Mouse (Mus musculus): ENCODE measurements around the gene ccdc198. TPM values are rescaled to one million over a fixed set of nuclear protein-coding genes. Genes with fewer than 3 reads are reported as not detected.
"Not testable (repeated sequence)": the region's sequence is repeated elsewhere in the genome, so short reads cannot be mapped to it uniquely, and the experiment has no call there.

The ccdc198 gene
- polyA plus RNA-seq (2015; fragmentation: Nextera tagmentation; extraction: Ambion mirVana), result 0.06 and 0.28 TPM in 2 replicates

- Histone ChIP-seq H3K4me1 (no peaks in the 10 kb centered on the region), H3K27me3 (replicated peaks) (no peaks in the 10 kb centered on the region), H3K4me2 (no peak within 1 kb of the TSS), H3K4me3 (no peak within 1 kb of the TSS), H3K9me3 (no peaks in the 10 kb centered on the region), H3K27ac (no peak within 1 kb of the TSS), H3K36me3 (replicated peaks) (no peaks in the 10 kb centered on the region), H3K9ac (no peak within 1 kb of the TSS)
- ATAC-seq (replicated peaks), result no peak
- 73% methylated on average over 5 of the region's 5 CpGs for WGBS
Observed at GRCm38 (mm10) chr14:49245126-49245714, at the start of gene ccdc198. Gene ccdc198 (minus strand): TSS chr14:49245474.

- 0 out of 2 replicates have a peak overlapping the region, but pooled peaks have one; percentile 23 for H3K27ac ChIP-seq
- H3K27me3 ChIP-seq (replicated peaks), result no peaks in the 10 kb centered on the region
- ATAC-seq (replicated peaks), result peak; percentile 75
- H3K4me2 ChIP-seq, result no peak overlapping the region
- H3K4me3 ChIP-seq, result no peak overlapping the region
- H3K9ac ChIP-seq, result no peak overlapping the region
- no peaks in the 10 kb centered on the region for H3K36me3 ChIP-seq (replicated peaks)
- H3K4me1 ChIP-seq, result peaks cover 12% of the 10 kb centered on the region; the same call in 1 of the 2 replicates
- H3K9me3 ChIP-seq, result no peaks in the 10 kb centered on the region
- WGBS, result 11% methylated on average over 4 of the region's 4 CpGs
Observed at GRCm38 (mm10) chr14:49293802-49294449, 48.7 kb upstream of the ccdc198 start.

- Histone ChIP-seq H3K9me3 (no peaks in the 10 kb centered on the region), H3K4me2 (no peak overlapping the region), H3K4me3 (no peak overlapping the region), H3K36me3 (replicated peaks) (no peaks in the 10 kb centered on the region), H3K27me3 (replicated peaks) (0 out of 2 replicates have a peak, but pooled peaks cover 3% of the 10 kb centered on the region), H3K27ac (no peak overlapping the region), H3K9ac (no peak overlapping the region), H3K4me1 (peaks cover 12% of the 10 kb centered on the region; the same call in 1 of the 2 replicates)
- no peak for ATAC-seq (replicated peaks)
- 89% methylated on average over 3 of the region's 3 CpGs for WGBS
Observed at GRCm38 (mm10) chr14:49290029-49290745, 44.9 kb upstream of the ccdc198 start.

- Histone ChIP-seq H3K9ac (no peak overlapping the region), H3K27ac (no peak overlapping the region), H3K27me3 (replicated peaks) (0 out of 2 replicates have a peak, but pooled peaks cover 3% of the 10 kb centered on the region), H3K9me3 (no peaks in the 10 kb centered on the region), H3K4me1 (no peaks in the 10 kb centered on the region), H3K36me3 (replicated peaks) (no peaks in the 10 kb centered on the region), H3K4me2 (no peak overlapping the region), H3K4me3 (no peak overlapping the region)
- no peak for ATAC-seq (replicated peaks)
- 76% methylated on average over 7 of the region's 7 CpGs for WGBS
Observed at GRCm38 (mm10) chr14:49283784-49284655, 38.7 kb upstream of the ccdc198 start.

- no peak overlapping the region for H3K4me3 ChIP-seq
- no peak overlapping the region for H3K9ac ChIP-seq
- no peaks in the 10 kb centered on the region for H3K36me3 ChIP-seq (replicated peaks)
- WGBS, result 76% methylated on average over 6 of the region's 6 CpGs
- H3K9me3 ChIP-seq, result no peaks in the 10 kb centered on the region
- no peak for ATAC-seq (replicated peaks)
- H3K27ac ChIP-seq, result no peak overlapping the region
- no peaks in the 10 kb centered on the region for H3K27me3 ChIP-seq (replicated peaks)
- no peak overlapping the region for H3K4me2 ChIP-seq
- no peaks in the 10 kb centered on the region for H3K4me1 ChIP-seq
Observed at GRCm38 (mm10) chr14:49278880-49279279, 33.6 kb upstream of the ccdc198 start.

- H3K27me3 ChIP-seq (replicated peaks); ATAC-seq (replicated peaks); H3K4me1 ChIP-seq; H3K4me3 ChIP-seq; H3K4me2 ChIP-seq; H3K27ac ChIP-seq; H3K36me3 ChIP-seq (replicated peaks); H3K9me3 ChIP-seq; H3K9ac ChIP-seq: not testable (repeated sequence)
- 89% methylated on average over 9 of the region's 9 CpGs for WGBS
Observed at GRCm38 (mm10) chr14:49278479-49278878, 33.2 kb upstream of the ccdc198 start.

- 72% methylated on average over 3 of the region's 3 CpGs for WGBS
Observed at GRCm38 (mm10) chr14:49277642-49278041, 32.4 kb upstream of the ccdc198 start.

GRCm38 (mm10) chr14:49275376-49275775 lies 30.1 kb upstream of the ccdc198 start:
- no peak for ATAC-seq (replicated peaks)
- Histone ChIP-seq H3K27me3 (replicated peaks) (no peaks in the 10 kb centered on the region), H3K36me3 (replicated peaks) (no peaks in the 10 kb centered on the region), H3K27ac (no peak overlapping the region), H3K4me2 (no peak overlapping the region), H3K9ac (no peak overlapping the region), H3K9me3 (no peaks in the 10 kb centered on the region), H3K4me3 (no peak overlapping the region), H3K4me1 (no peaks in the 10 kb centered on the region)
- 39% methylated on average over 2 of the region's 2 CpGs for WGBS

More at GRCm38 (mm10) chr14:49277642-49278041, 32.4 kb upstream of the ccdc198 start:
- Histone ChIP-seq H3K9ac (no peak overlapping the region), H3K4me2 (no peak overlapping the region), H3K9me3 (no peaks in the 10 kb centered on the region), H3K4me3 (no peak overlapping the region), H3K4me1 (no peaks in the 10 kb centered on the region), H3K36me3 (replicated peaks) (no peaks in the 10 kb centered on the region), H3K27me3 (replicated peaks) (no peaks in the 10 kb centered on the region), H3K27ac (no peak overlapping the region)
- ATAC-seq (replicated peaks), result no peak

GRCm38 (mm10) chr14:49265286-49266002 lies 20.2 kb upstream of the ccdc198 start:
- no peak overlapping the region for H3K9ac ChIP-seq
- no peaks in the 10 kb centered on the region for H3K4me1 ChIP-seq
- H3K9me3 ChIP-seq, result no peaks in the 10 kb centered on the region
- WGBS, result 87% methylated on average over 5 of the region's 5 CpGs
- no peak overlapping the region for H3K27ac ChIP-seq
- no peaks in the 10 kb centered on the region for H3K36me3 ChIP-seq (replicated peaks)
- no peak overlapping the region for H3K4me2 ChIP-seq
- no peak overlapping the region for H3K4me3 ChIP-seq
- H3K27me3 ChIP-seq (replicated peaks), result no peaks in the 10 kb centered on the region
- ATAC-seq (replicated peaks), result no peak

GRCm38 (mm10) chr14:49241522-49241921 lies 3.8 kb downstream of the ccdc198 start:
- Histone ChIP-seq H3K4me3 (no peak overlapping the region), H3K4me1 (no peaks in the 10 kb centered on the region), H3K4me2 (no peak overlapping the region), H3K27me3 (replicated peaks) (peaks cover 8% of the 10 kb centered on the region), H3K9me3 (no peaks in the 10 kb centered on the region), H3K27ac (no peak overlapping the region), H3K9ac (no peak overlapping the region), H3K36me3 (replicated peaks) (no peaks in the 10 kb centered on the region)
- 11% methylated on average over 1 of the region's 1 CpGs for WGBS
- ATAC-seq (replicated peaks), result no peak

- no peaks in the 10 kb centered on the region for H3K4me1 ChIP-seq
- no peak overlapping the region for H3K27ac ChIP-seq
- no peak overlapping the region for H3K4me3 ChIP-seq
- ATAC-seq (replicated peaks), result peak; percentile 87
- no peak overlapping the region for H3K9ac ChIP-seq
- H3K36me3 ChIP-seq (replicated peaks), result no peaks in the 10 kb centered on the region
- H3K27me3 ChIP-seq (replicated peaks), result peaks cover 8% of the 10 kb centered on the region
- H3K4me2 ChIP-seq, result no peak overlapping the region
- WGBS, result 38% methylated on average over 11 of the region's 11 CpGs
- H3K9me3 ChIP-seq, result no peaks in the 10 kb centered on the region
Observed at GRCm38 (mm10) chr14:49238206-49238605, 7.1 kb downstream of the ccdc198 start.

Data from midbrain, embryonic 15.5 days (tissue).